10 mouse cellular contexts compared by ENCODE assay signal in genomic region chr4:150807727-150808470, GRCm38 (mm10). TPM values are rescaled to one million over a fixed set of nuclear protein-coding genes. Genes with fewer than 3 reads are reported as not detected.
DNase-seq lines count a peak whose midpoint lies in the region; ATAC-seq and TF ChIP-seq lines count a peak whose summit lies in the region.
"Had no signal": no experiment of that assay in that cellular context is flagged by ENCODE, and none has a peak within 500 bp of the region (broad histone marks: within the 10 kb centered on the region; RNA-seq: fewer than 3 reads in every experiment).

No protein-coding gene starts in this region.

- 0 out of 2 replicates have a peak overlapping the region, but pooled peaks have one; percentile 14 for H3K9ac ChIP-seq in liver, embryonic 11.5 days (ENCODE audit: low read depth, low read length)
- peak overlapping the region; percentile 55; the same call in 1 of the 2 replicates for H3K9ac ChIP-seq in heart, embryonic 16.5 days (ENCODE audit: low read length)
- H3K9ac ChIP-seq in liver, embryonic 13.5 days = no peak overlapping the region

- H3K36me3 ChIP-seq in liver, embryonic 11.5 days (ENCODE audit: control insufficient read depth, insufficient read depth, low read length) = no peaks in the 10 kb centered on the region
- H3K36me3 ChIP-seq in heart, embryonic 16.5 days (ENCODE audit: control insufficient read depth, insufficient read depth) = no peaks in the 10 kb centered on the region
- no peaks in the 10 kb centered on the region for H3K36me3 ChIP-seq in liver, embryonic 13.5 days

- DNase-seq in liver, embryonic 11.5 days (ENCODE audit: low spot score) = no peak
- no peak for DNase-seq in liver
- DNase-seq in liver, embryonic 13.5 days = peak; percentile 59
- no peak for DNase-seq in thymus, postnatal 14 days
- no peak for DNase-seq in retina, embryonic 14.5 days (ENCODE audit: low spot score)
- no peak for DNase-seq in urinary bladder, postnatal 10 days (ENCODE audit: low spot score)
- DNase-seq: thymus, adult 18-20 months had no signal

- H3K4me1 ChIP-seq in liver, embryonic 11.5 days (replicated peaks; ENCODE audit: control insufficient read depth, insufficient read depth, low read length) = peaks cover 27% of the 10 kb centered on the region
- H3K4me1 ChIP-seq in bone marrow macrophage, adult 2 months (ENCODE audit: control insufficient read depth, insufficient read depth, low read length) = peaks cover 8% of the 10 kb centered on the region
- peaks cover 26% of the 10 kb centered on the region for H3K4me1 ChIP-seq in heart, embryonic 16.5 days (ENCODE audit: control insufficient read depth, insufficient read depth, low read length)
- H3K4me1 ChIP-seq in liver, embryonic 13.5 days (replicated peaks) = peaks cover 31% of the 10 kb centered on the region

- no peaks in the 10 kb centered on the region for H3K27me3 ChIP-seq in liver, embryonic 11.5 days (replicated peaks; ENCODE audit: control insufficient read depth, insufficient read depth, low read length)
- no peaks in the 10 kb centered on the region for H3K27me3 ChIP-seq in heart, embryonic 16.5 days (ENCODE audit: control insufficient read depth, insufficient read depth, low read length)
- H3K27me3 ChIP-seq in liver, embryonic 13.5 days = peaks cover 2% of the 10 kb centered on the region; the same call in 1 of the 2 replicates

- ATAC-seq in liver, embryonic 11.5 days (replicated peaks; ENCODE audit: low FRiP score) = peak; percentile 34
- peak; percentile 16 for ATAC-seq in heart, embryonic 16.5 days (replicated peaks; ENCODE audit: extremely low read depth, insufficient read depth, low FRiP score)
- ATAC-seq in liver, embryonic 13.5 days (ENCODE audit: low read depth) = peak; percentile 13; the same call in 1 of the 2 replicates
- ATAC-seq: forebrain, embryonic 16.5 days had no signal

- H3K4me2 ChIP-seq in liver, embryonic 11.5 days = peak overlapping the region; percentile 7
- peak overlapping the region; percentile 56 for H3K4me2 ChIP-seq in heart, embryonic 16.5 days (ENCODE audit: low read depth, low read length)
- peak overlapping the region; percentile 28; the same call in 1 of the 2 replicates for H3K4me2 ChIP-seq in liver, embryonic 13.5 days

- no peak overlapping the region for H3K4me3 ChIP-seq in liver, embryonic 11.5 days (ENCODE audit: low read depth, low read length)
- peak overlapping the region; percentile 33 for H3K4me3 ChIP-seq in bone marrow macrophage, adult 2 months (ENCODE audit: insufficient read depth, low read length)
- peak overlapping the region; percentile 10 for H3K4me3 ChIP-seq in heart, embryonic 16.5 days (ENCODE audit: low read length)
- H3K4me3 ChIP-seq in liver, embryonic 13.5 days (replicated peaks) = no peak overlapping the region

- no peak for TF ChIP-seq CTCF in bone marrow macrophage, adult 2 months (IDR thresholded peaks at IDR 0.05; ENCODE audit: low read depth, low read length)

- no peak for TF ChIP-seq POLR2A in bone marrow macrophage, adult 2 months (IDR thresholded peaks at IDR 0.05; ENCODE audit: borderline replicate concordance, low read depth, low read length)

- no peaks in the 10 kb centered on the region for H3K9me3 ChIP-seq in liver, embryonic 11.5 days (ENCODE audit: control insufficient read depth, low read length)
- H3K9me3 ChIP-seq in heart, embryonic 16.5 days (replicated peaks; ENCODE audit: control insufficient read depth, low read length) = no peaks in the 10 kb centered on the region
- H3K9me3 ChIP-seq in liver, embryonic 13.5 days (replicated peaks) = no peaks in the 10 kb centered on the region

- WGBS in liver, embryonic 11.5 days = 31% methylated on average over 20 of the region's 20 CpGs
- WGBS in heart, embryonic 16.5 days = 19% methylated on average over 20 of the region's 20 CpGs
- 29% methylated on average over 20 of the region's 20 CpGs for WGBS in liver, embryonic 13.5 days (ENCODE audit: insufficient replicate concordance)

- no peak overlapping the region for H3K27ac ChIP-seq in liver, embryonic 11.5 days (ENCODE audit: low read depth, low read length)
- no peak overlapping the region for H3K27ac ChIP-seq in bone marrow macrophage, adult 2 months (ENCODE audit: insufficient read depth, low read depth, low read length)
- H3K27ac ChIP-seq in heart, embryonic 16.5 days (ENCODE audit: low read length) = peak overlapping the region; percentile 59
- H3K27ac ChIP-seq in liver, embryonic 13.5 days = no peak overlapping the region

RNA-seq across cellular contexts. Expression of gene Errfi1, which starts 45.8 kb away (rescaled TPM):
- 26.2 and 27.7 TPM in 2 replicates for polyA plus RNA-seq in liver, embryonic 11.5 days (2014; fragmentation: Nextera tagmentation; extraction: Ambion mirVana)
- polyA plus RNA-seq in bone marrow macrophage, adult 2 months (2012; ENCODE audit: insufficient read depth, insufficient read length, missing spikeins) = 8.7 TPM in 2 replicates
- polyA plus RNA-seq in heart, embryonic 16.5 days (2015; fragmentation: Nextera tagmentation; extraction: Ambion mirVana) = 12.8 and 13.9 TPM in 2 replicates
- 12.8 and 15.4 TPM in 2 replicates for polyA plus RNA-seq in liver, embryonic 13.5 days (2015; fragmentation: Nextera tagmentation; extraction: Ambion mirVana)

Comparison
In these comparisons a context has a peak if more than half of its experiments do, and no peak if none do; other contexts are left out.
1. H3K4me3 ChIP-seq: peak in bone marrow macrophage, adult 2 months (single experiment) and heart, embryonic 16.5 days (single experiment); none in liver, embryonic 11.5 days (single experiment) and liver, embryonic 13.5 days (single experiment).
2. Peak in every context shown above with its lines, with median percentiles within 50 percentile points of each other: ATAC-seq and H3K4me2 ChIP-seq.